25 mouse cellular contexts compared by ENCODE assay signal in genomic region chr8:106616679-106617078, GRCm38 (mm10). TPM values are rescaled to one million over a fixed set of nuclear protein-coding genes. Genes with fewer than 3 reads are reported as not detected.
DNase-seq lines count a peak whose midpoint lies in the region; ATAC-seq and TF ChIP-seq lines count a peak whose summit lies in the region.
"Had no signal": no experiment of that assay in that cellular context is flagged by ENCODE, and none has a peak within 500 bp of the region (broad histone marks: within the 10 kb centered on the region; RNA-seq: fewer than 3 reads in every experiment).

No protein-coding gene starts in this region.

- no peak overlapping the region for H3K9ac ChIP-seq in lung, postnatal 0 days (replicated peaks; ENCODE audit: low read depth)
- H3K9ac ChIP-seq in limb, embryonic 15.5 days: no peak overlapping the region
- H3K9ac ChIP-seq: heart, embryonic 15.5 days; liver, postnatal 0 days; midbrain, embryonic 15.5 days; neural tube, embryonic 15.5 days had no signal

- H3K4me3 ChIP-seq in lung, postnatal 0 days (ENCODE audit: low read depth, low read length): no peak overlapping the region
- no peak overlapping the region for H3K4me3 ChIP-seq in limb, embryonic 15.5 days
- no peak overlapping the region for H3K4me3 ChIP-seq in hindbrain, embryonic 10.5 days
- H3K4me3 ChIP-seq: erythroblast, embryonic 14.5 days; heart, adult 2 months; heart, embryonic 15.5 days; midbrain, embryonic 15.5 days; neural tube, embryonic 15.5 days had no signal

- 32% methylated on average over 4 of the region's 4 CpGs for WGBS in lung, postnatal 0 days
- 34% methylated on average over 4 of the region's 4 CpGs for WGBS in limb, embryonic 15.5 days
- WGBS in hindbrain, embryonic 10.5 days: 43% methylated on average over 4 of the region's 4 CpGs

- H3K9me3 ChIP-seq in lung, postnatal 0 days (ENCODE audit: low read length): no peaks in the 10 kb centered on the region
- no peaks in the 10 kb centered on the region for H3K9me3 ChIP-seq in limb, embryonic 15.5 days
- H3K9me3 ChIP-seq in hindbrain, embryonic 10.5 days: no peaks in the 10 kb centered on the region
- H3K9me3 ChIP-seq: heart, embryonic 15.5 days; midbrain, embryonic 15.5 days; neural tube, embryonic 15.5 days had no signal

- H3K4me1 ChIP-seq in lung, postnatal 0 days (ENCODE audit: insufficient read depth, low read depth, low read length): peaks cover 14% of the 10 kb centered on the region; the same call in 1 of the 2 replicates
- H3K4me1 ChIP-seq in limb, embryonic 15.5 days: peaks cover 33% of the 10 kb centered on the region
- peaks cover 46% of the 10 kb centered on the region for H3K4me1 ChIP-seq in hindbrain, embryonic 10.5 days (replicated peaks)
- H3K4me1 ChIP-seq: midbrain, embryonic 15.5 days; neural tube, embryonic 15.5 days had no signal

- peak overlapping the region; percentile 80 for H3K27ac ChIP-seq in lung, postnatal 0 days (ENCODE audit: low read length)
- H3K27ac ChIP-seq in limb, embryonic 15.5 days: peak overlapping the region; percentile 38
- no peak overlapping the region for H3K27ac ChIP-seq in hindbrain, embryonic 10.5 days
- H3K27ac ChIP-seq: heart, adult 2 months; heart, embryonic 15.5 days; midbrain, embryonic 15.5 days; neural tube, embryonic 15.5 days had no signal

- ATAC-seq in lung, postnatal 0 days: no peak
- ATAC-seq in limb, embryonic 15.5 days (ENCODE audit: insufficient number of reproducible peaks, low FRiP score, low TSS enrichment, low read depth): no peak
- no peak for ATAC-seq in monocyte, adult 5-6 weeks (replicated peaks; ENCODE audit: insufficient number of reproducible peaks, low FRiP score, low TSS enrichment, poor library complexity, severe bottlenecking)
- ATAC-seq: forebrain, embryonic 14.5 days; hindbrain, embryonic 16.5 days; liver, postnatal 0 days; midbrain, embryonic 15.5 days had no signal

- TF ChIP-seq EP300 in lung, postnatal 0 days (IDR thresholded peaks at IDR 0.05): no peak

- TF ChIP-seq CTCF in lung, postnatal 0 days (IDR thresholded peaks at IDR 0.05): no peak

- no peaks in the 10 kb centered on the region for H3K36me3 ChIP-seq in lung, postnatal 0 days (ENCODE audit: insufficient read depth, low read length)
- H3K36me3 ChIP-seq in limb, embryonic 15.5 days: no peaks in the 10 kb centered on the region
- no peaks in the 10 kb centered on the region for H3K36me3 ChIP-seq in hindbrain, embryonic 10.5 days
- H3K36me3 ChIP-seq: heart, embryonic 15.5 days; midbrain, embryonic 15.5 days; neural tube, embryonic 15.5 days had no signal

- DNase-seq in kidney, adult 18-20 months: peak; percentile 3
- no peak for DNase-seq in kidney, postnatal 4 days
- DNase-seq in lung, postnatal 0 days (ENCODE audit: low spot score): no peak
- DNase-seq in lung, adult 18-20 months: no peak
- no peak for DNase-seq in hindbrain, embryonic 10.5 days (ENCODE audit: low spot score)
- no peak for DNase-seq in spleen, postnatal 10 days (ENCODE audit: low spot score in 2 of 2)
- DNase-seq: cerebellum, adult 2 months; cerebellum, postnatal 36 days; gastrocnemius, postnatal 25 days; heart, adult 2 months; heart, postnatal 4 days; kidney, adult 9 months; layer of hippocampus, postnatal 36 days; liver, postnatal 0 days; right cerebral cortex, postnatal 25 days; thymus, postnatal 25 days had no signal

- H3K27me3 ChIP-seq in lung, postnatal 0 days (replicated peaks; ENCODE audit: insufficient read depth, low read length): no peaks in the 10 kb centered on the region
- no peaks in the 10 kb centered on the region for H3K27me3 ChIP-seq in limb, embryonic 15.5 days
- no peaks in the 10 kb centered on the region; the same call in 1 of the 2 replicates for H3K27me3 ChIP-seq in hindbrain, embryonic 10.5 days (ENCODE audit: insufficient read depth, poor library complexity, severe bottlenecking)
- H3K27me3 ChIP-seq: heart, embryonic 15.5 days; midbrain, embryonic 15.5 days; neural tube, embryonic 15.5 days had no signal

- H3K4me2 ChIP-seq in lung, postnatal 0 days (replicated peaks; ENCODE audit: low read depth, low read length): no peak overlapping the region
- H3K4me2 ChIP-seq in limb, embryonic 15.5 days: no peak overlapping the region
- H3K4me2 ChIP-seq: heart, embryonic 15.5 days; midbrain, embryonic 15.5 days; neural tube, embryonic 15.5 days had no signal

RNA-seq across cellular contexts. Expression of gene Cdh1, which starts 13.5 kb away (rescaled TPM):
- polyA plus RNA-seq in lung, postnatal 0 days (2015; fragmentation: Nextera tagmentation; extraction: Ambion mirVana): 88.2 and 106 TPM in 2 replicates
- 67.3 and 77.8 TPM in 2 replicates for polyA plus RNA-seq in limb, embryonic 15.5 days (2015; fragmentation: Nextera tagmentation; extraction: Ambion mirVana)
- total RNA-seq in monocyte, adult 5-6 weeks (2017): 7.3 to 16.7 TPM (median 15.2 TPM) in 3 replicates
- polyA plus RNA-seq in hindbrain, embryonic 10.5 days (2016; fragmentation: Nextera tagmentation; extraction: Ambion mirVana): 9.0 and 10.5 TPM in 2 replicates
- total RNA-seq: heart, adult 2 months; MEL had no signal
- polyA plus RNA-seq: erythroblast, embryonic 14.5 days had no signal

RNA-seq across cellular contexts. Expression of gene Gm10073, which starts 43.4 kb away (rescaled TPM):
- 8.0 and 9.0 TPM in 2 replicates for polyA plus RNA-seq in lung, postnatal 0 days (2015; fragmentation: Nextera tagmentation; extraction: Ambion mirVana)
- polyA plus RNA-seq in limb, embryonic 15.5 days (2015; fragmentation: Nextera tagmentation; extraction: Ambion mirVana): 12.4 and 13.3 TPM in 2 replicates
- total RNA-seq in monocyte, adult 5-6 weeks (2017): 2.2 to 11.5 TPM (median 9.5 TPM) in 3 replicates
- polyA plus RNA-seq in hindbrain, embryonic 10.5 days (2016; fragmentation: Nextera tagmentation; extraction: Ambion mirVana): 6.2 and 8.0 TPM in 2 replicates
